Mouse (Mus musculus) stomach, embryonic 16.5 days (tissue): ENCODE measurements around the gene Skor1. TPM values are rescaled to one million over a fixed set of nuclear protein-coding genes. Genes with fewer than 3 reads are reported as not detected.

Experiments used
- ATAC-seq: fragments of 200-750 bp; cut with Nextera tagmentation; 2 replicates; pipeline ENCODE4 v1.8.0; 2017; ENCODE audit warnings: moderate number of reproducible peaks, moderate TSS enrichment; ENCODE audit not compliant: insufficient read depth, low FRiP score
- H3K27ac ChIP-seq: fragments of 300-500 bp; sonication (generic); 2 replicates; pipeline ENCODE4 v1.5.1; 2014; ENCODE audit warnings: low read length
- H3K27me3 ChIP-seq: fragments of 300-500 bp; sonication (generic); 2 replicates; pipeline ENCODE4 v1.6.1; 2014; ENCODE audit warnings: low read length, control low read depth, mixed read lengths; ENCODE audit not compliant: control insufficient read depth, insufficient read depth
- H3K36me3 ChIP-seq: fragments of 300-500 bp; sonication (generic); 2 replicates; pipeline ENCODE4 v1.6.1; 2014; ENCODE audit warnings: low read length; ENCODE audit not compliant: control insufficient read depth, insufficient read depth
- H3K4me1 ChIP-seq: fragments of 300-500 bp; sonication (generic); 2 replicates; pipeline ENCODE4 v1.6.1; 2014; ENCODE audit warnings: low read length, control low read depth, mixed read lengths; ENCODE audit not compliant: control insufficient read depth, insufficient read depth
- H3K4me2 ChIP-seq: fragments of 300-500 bp; sonication (generic); 2 replicates; pipeline ENCODE4 v1.6.1; 2014; ENCODE audit warnings: low read depth, low read length, mixed read lengths
- H3K4me3 ChIP-seq: fragments of 300-500 bp; sonication (generic); replicated peaks from 2 replicates; pipeline ENCODE4 v1.5.1; 2014; ENCODE audit warnings: mild to moderate bottlenecking, low read length
- H3K9ac ChIP-seq: fragments of 300-500 bp; sonication (generic); 2 replicates; pipeline ENCODE4 v1.6.1; 2014; ENCODE audit warnings: low read length
- H3K9me3 ChIP-seq: fragments of 300-500 bp; sonication (generic); replicated peaks from 2 replicates; pipeline ENCODE4 v1.6.1; 2016; ENCODE audit warnings: low read length, control low read depth; ENCODE audit not compliant: control insufficient read depth
- WGBS: fragments of 180-500 bp; shearing (Covaris S2); extraction: QIAGEN DNeasy Blood & Tissue Kit; methylation state at CpG from one replicate; pipeline ENCODE4 v1.1.7; 2014; 5-methylcytosine and 5-hydroxymethylcytosine counted together
- polyA plus RNA-seq: library from polyadenylated mRNA; unstranded; fragments of >200 nt; fragmentation: Nextera tagmentation; extraction: Ambion mirVana; gene quantifications from 2 replicates; pipeline ENCODE4 v1.2.1, GENCODE M21; 2015

Gene Skor1
- polyA plus RNA-seq, 1 experiment from 2014 or later, result not detected

- no peaks in the 10 kb centered on the region for H3K27me3 ChIP-seq
- H3K4me3 ChIP-seq, result no peak overlapping the region
- no peaks in the 10 kb centered on the region for H3K9me3 ChIP-seq
- H3K4me2 ChIP-seq, result no peak overlapping the region
- WGBS, result 57% methylated on average over 14 of the region's 14 CpGs
- H3K4me1 ChIP-seq, result no peaks in the 10 kb centered on the region
- H3K27ac ChIP-seq, result no peak overlapping the region
- H3K9ac ChIP-seq, result no peak overlapping the region
- ATAC-seq, result no peak
- H3K36me3 ChIP-seq, result no peaks in the 10 kb centered on the region
These were observed 33.7 kb upstream of the Skor1 start for GRCm38 (mm10) chr9:63182306-63182960.

GRCm38 (mm10) chr9:63181337-63182178 lies 32.8 kb upstream of the Skor1 start:
- Histone ChIP-seq H3K9ac (no peak overlapping the region), H3K4me2 (no peak overlapping the region), H3K27ac (no peak overlapping the region), H3K4me1 (no peaks in the 10 kb centered on the region), H3K9me3 (no peaks in the 10 kb centered on the region), H3K27me3 (no peaks in the 10 kb centered on the region), H3K36me3 (no peaks in the 10 kb centered on the region), H3K4me3 (no peak overlapping the region)
- 61% methylated on average over 11 of the region's 11 CpGs for WGBS
- no peak for ATAC-seq

- Histone ChIP-seq H3K4me3 (no peak overlapping the region), H3K27me3 (no peaks in the 10 kb centered on the region), H3K4me1 (no peaks in the 10 kb centered on the region), H3K4me2 (no peak overlapping the region), H3K27ac (no peak overlapping the region), H3K9ac (no peak overlapping the region), H3K9me3 (no peaks in the 10 kb centered on the region), H3K36me3 (no peaks in the 10 kb centered on the region)
- WGBS, result 74% methylated on average over 8 of the region's 8 CpGs
- no peak for ATAC-seq
These were observed 29.5 kb upstream of the Skor1 start for GRCm38 (mm10) chr9:63178296-63178695.

- Histone ChIP-seq H3K27me3 (no peaks in the 10 kb centered on the region), H3K4me1 (no peaks in the 10 kb centered on the region), H3K4me3 (no peak overlapping the region), H3K4me2 (no peak overlapping the region), H3K27ac (no peak overlapping the region), H3K9ac (no peak overlapping the region), H3K36me3 (no peaks in the 10 kb centered on the region), H3K9me3 (no peaks in the 10 kb centered on the region)
- ATAC-seq, result no peak
- WGBS, result 90% methylated on average over 8 of the region's 8 CpGs
These were observed 25.4 kb upstream of the Skor1 start for GRCm38 (mm10) chr9:63174001-63174721.

- no peak for ATAC-seq
These were observed 23.2 kb upstream of the Skor1 start for GRCm38 (mm10) chr9:63171951-63172350.

GRCm38 (mm10) chr9:63169127-63169526 lies 20.4 kb upstream of the Skor1 start:
- 100% methylated on average over 1 of the region's 1 CpGs for WGBS
- H3K36me3 ChIP-seq, result no peaks in the 10 kb centered on the region
- no peak overlapping the region for H3K4me2 ChIP-seq
- no peaks in the 10 kb centered on the region for H3K27me3 ChIP-seq
- no peak overlapping the region for H3K4me3 ChIP-seq
- H3K9ac ChIP-seq, result no peak overlapping the region
- ATAC-seq, result no peak
- H3K4me1 ChIP-seq, result no peaks in the 10 kb centered on the region
- H3K27ac ChIP-seq, result no peak overlapping the region
- no peaks in the 10 kb centered on the region for H3K9me3 ChIP-seq

More at GRCm38 (mm10) chr9:63171951-63172350, 23.2 kb upstream of the Skor1 start:
- no peak overlapping the region for H3K4me3 ChIP-seq
- H3K9ac ChIP-seq, result no peak overlapping the region
- no peaks in the 10 kb centered on the region for H3K27me3 ChIP-seq
- WGBS, result 41% methylated on average over 2 of the region's 2 CpGs
- H3K4me1 ChIP-seq, result no peaks in the 10 kb centered on the region
- H3K9me3 ChIP-seq, result no peaks in the 10 kb centered on the region
- H3K36me3 ChIP-seq, result no peaks in the 10 kb centered on the region
- no peak overlapping the region for H3K27ac ChIP-seq
- H3K4me2 ChIP-seq, result no peak overlapping the region

DNA sequence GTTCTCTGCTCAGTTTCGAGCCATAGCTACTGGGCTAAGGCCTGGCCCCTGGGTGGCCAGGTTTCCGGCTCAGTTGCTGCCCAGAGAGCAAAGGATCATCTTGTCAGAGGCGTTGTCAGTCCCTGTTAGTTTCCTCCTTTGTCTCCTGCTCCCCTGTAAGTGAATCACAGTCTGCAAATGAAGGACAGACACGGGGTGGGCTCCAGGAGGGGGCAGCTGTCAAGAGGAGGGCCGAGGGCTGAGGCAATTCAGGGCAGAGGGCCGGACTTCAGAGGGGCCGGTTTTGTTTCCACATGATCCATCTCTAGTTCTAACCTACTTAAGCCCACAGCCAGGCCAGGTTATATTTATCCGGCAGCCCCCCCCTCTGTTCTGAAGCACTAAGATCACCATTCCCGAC lies 16.3 kb upstream of the Skor1 start:
- Histone ChIP-seq H3K36me3 (no peaks in the 10 kb centered on the region), H3K4me2 (no peak overlapping the region), H3K4me1 (no peaks in the 10 kb centered on the region), H3K9ac (no peak overlapping the region), H3K9me3 (no peaks in the 10 kb centered on the region), H3K27me3 (no peaks in the 10 kb centered on the region), H3K4me3 (no peak overlapping the region), H3K27ac (no peak overlapping the region)
- 49% methylated on average over 9 of the region's 9 CpGs for WGBS
- no peak for ATAC-seq

GRCm38 (mm10) chr9:63163756-63164155 lies 15.0 kb upstream of the Skor1 start:
- WGBS, result 80% methylated on average over 8 of the region's 8 CpGs
- H3K4me1 ChIP-seq, result no peaks in the 10 kb centered on the region
- 0 out of 2 replicates have a peak, but pooled peaks have one; percentile 15 for ATAC-seq

GRCm38 (mm10) chr9:63151949-63152348 lies 3.2 kb upstream of the Skor1 start:
- H3K4me2 ChIP-seq, result no peak overlapping the region
- peaks cover 3% of the 10 kb centered on the region; the same call in 1 of the 2 replicates for H3K4me1 ChIP-seq
- H3K4me3 ChIP-seq, result no peak overlapping the region
- no peak overlapping the region for H3K9ac ChIP-seq
- no peak overlapping the region for H3K27ac ChIP-seq
- no peaks in the 10 kb centered on the region for H3K36me3 ChIP-seq
- H3K9me3 ChIP-seq, result 0 out of 2 replicates have a peak, but pooled peaks cover 3% of the 10 kb centered on the region
- 29% methylated on average over 14 of the region's 14 CpGs for WGBS
- peaks cover 73% of the 10 kb centered on the region for H3K27me3 ChIP-seq
- no peak for ATAC-seq

More at GRCm38 (mm10) chr9:63163756-63164155, 15.0 kb upstream of the Skor1 start:
- Histone ChIP-seq H3K27ac (no peak overlapping the region), H3K9ac (no peak overlapping the region), H3K36me3 (no peaks in the 10 kb centered on the region), H3K9me3 (no peaks in the 10 kb centered on the region), H3K4me2 (no peak overlapping the region), H3K27me3 (no peaks in the 10 kb centered on the region), H3K4me3 (no peak overlapping the region)
